Mouse (Mus musculus) intestine, postnatal 0 days (tissue): Measurements from ENCODE around the gene Omt2b. TPM values are rescaled to one million over a fixed set of nuclear protein-coding genes. Genes with fewer than 3 reads are reported as not detected.
A peak's percentile ranks its signal among the peaks of the same experiment; 100 is the strongest.
"Not testable (repeated sequence)": the region's sequence is repeated elsewhere in the genome, so short reads cannot be mapped to it uniquely, and the experiment has no call there.

Experiments used
- ATAC-seq: fragments of 200-750 bp; cut with Nextera tagmentation; 2 replicates; pipeline ENCODE4 v1.8.0; 2017; ENCODE audit warnings: mild to moderate bottlenecking, moderate TSS enrichment, moderate library complexity
- H3K27ac ChIP-seq: fragments of 300-500 bp; sonication (generic); 2 replicates; pipeline ENCODE4 v1.5.1; 2014; ENCODE audit warnings: mild to moderate bottlenecking, low read depth, low read length, moderate library complexity
- H3K27me3 ChIP-seq: fragments of 300-500 bp; sonication (generic); replicated peaks from 2 replicates; pipeline ENCODE4 v1.6.1; 2014; ENCODE audit warnings: low read length, mixed read lengths; ENCODE audit not compliant: control insufficient read depth, insufficient read depth
- H3K36me3 ChIP-seq: fragments of 300-500 bp; sonication (generic); 2 replicates; pipeline ENCODE4 v1.6.1; 2014; ENCODE audit warnings: mild to moderate bottlenecking, moderate library complexity; ENCODE audit not compliant: control insufficient read depth, insufficient read depth
- H3K4me1 ChIP-seq: fragments of 300-500 bp; sonication (generic); replicated peaks from 2 replicates; pipeline ENCODE4 v1.6.1; 2014; ENCODE audit warnings: antibody characterized with exemption, low read length, mixed read lengths; ENCODE audit not compliant: control insufficient read depth, insufficient read depth
- H3K4me2 ChIP-seq: fragments of 300-500 bp; sonication (generic); replicated peaks from 2 replicates; pipeline ENCODE4 v1.6.1; 2014; ENCODE audit warnings: low read depth, mild to moderate bottlenecking, moderate library complexity
- H3K4me3 ChIP-seq: fragments of 300-500 bp; sonication (generic); 2 replicates; pipeline ENCODE4 v1.5.1; 2014; ENCODE audit warnings: low read depth, low read length
- H3K9ac ChIP-seq: fragments of 300-500 bp; sonication (generic); 2 replicates; pipeline ENCODE4 v1.6.1; 2014; ENCODE audit warnings: mild to moderate bottlenecking, low read depth, low read length
- H3K9me3 ChIP-seq: fragments of 300-500 bp; sonication (generic); 2 replicates; pipeline ENCODE4 v1.6.1; 2016; ENCODE audit warnings: mixed run types; ENCODE audit not compliant: control insufficient read depth
- CTCF ChIP-seq: sonication (generic); IDR thresholded peaks from 2 replicates; pipeline ENCODE4 v1.5.1; 2016; ENCODE audit warnings: low read depth, mild to moderate bottlenecking, control low read depth, antibody characterized with exemption, moderate library complexity
- WGBS: fragments of 180-500 bp; shearing (Covaris S2); extraction: QIAGEN DNeasy Blood & Tissue Kit; methylation state at CpG from one replicate; pipeline ENCODE4 v1.1.7; 2014; 5-methylcytosine and 5-hydroxymethylcytosine counted together
- polyA plus RNA-seq: library from polyadenylated mRNA; unstranded; fragments of >200 nt; fragmentation: Nextera tagmentation; extraction: Ambion mirVana; gene quantifications from 2 replicates; pipeline ENCODE4 v1.2.1, GENCODE M21; 2015

The Omt2b gene
- polyA plus RNA-seq, 1 experiment from 2014 or later: not detected

DNA sequence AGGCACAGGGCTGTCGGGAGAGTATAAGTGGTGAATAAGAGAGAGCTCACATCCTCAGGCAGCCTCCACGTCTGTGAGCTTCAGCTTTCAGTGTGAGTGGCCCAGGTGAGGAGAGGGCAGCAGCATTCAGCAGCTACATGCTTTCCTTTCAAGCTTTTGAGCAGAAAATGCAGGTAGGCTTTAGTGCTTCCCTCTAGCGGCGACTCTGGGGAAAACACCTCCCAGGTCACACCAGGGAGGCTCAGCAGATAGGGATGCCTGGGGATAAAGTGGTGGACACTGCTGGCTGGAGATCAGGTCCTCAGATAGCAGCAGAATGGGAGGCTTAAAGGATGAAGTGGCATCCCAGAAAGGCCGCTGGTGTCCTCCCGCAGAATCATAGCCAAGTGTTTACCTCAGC lies 31.3 kb upstream of the Omt2b start:
- TF ChIP-seq CTCF: peak; percentile 81
- peak; percentile 18; the same call in 1 of the 2 replicates for ATAC-seq
- not testable (repeated sequence) for H3K36me3 ChIP-seq, H3K4me2 ChIP-seq, H3K27me3 ChIP-seq, H3K4me3 ChIP-seq, H3K4me1 ChIP-seq, H3K27ac ChIP-seq, H3K9me3 ChIP-seq, H3K9ac ChIP-seq
- WGBS: 8% methylated on average over 6 of the region's 6 CpGs

DNA sequence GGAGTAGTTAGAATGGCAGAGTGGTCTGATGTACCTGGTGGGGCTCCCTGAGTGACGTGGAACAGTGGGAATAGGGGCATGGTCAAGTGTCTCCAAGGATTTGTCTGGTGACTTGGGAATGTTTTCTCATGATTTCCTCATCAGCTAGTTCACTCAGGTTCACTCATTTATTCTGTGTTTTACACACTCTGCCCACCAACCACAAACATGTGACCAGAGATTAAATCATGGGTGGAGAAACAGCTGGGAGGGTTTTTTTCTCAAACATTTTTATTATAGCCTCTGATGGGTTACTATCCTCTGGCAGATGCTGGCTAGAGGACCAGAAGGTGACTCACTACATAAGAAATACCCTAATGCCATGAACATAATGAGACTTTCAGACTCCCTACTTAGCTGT lies 29.2 kb upstream of the Omt2b start:
- Histone ChIP-seq H3K4me3 (no peak overlapping the region), H3K27ac (no peak overlapping the region), H3K9me3 (no peaks in the 10 kb centered on the region), H3K4me2 (no peak overlapping the region), H3K27me3 (no peaks in the 10 kb centered on the region), H3K36me3 (no peaks in the 10 kb centered on the region), H3K4me1 (no peaks in the 10 kb centered on the region), H3K9ac (no peak overlapping the region)
- TF ChIP-seq CTCF: no peak
- no peak for ATAC-seq
- 70% methylated on average over 1 of the region's 1 CpGs for WGBS

DNA sequence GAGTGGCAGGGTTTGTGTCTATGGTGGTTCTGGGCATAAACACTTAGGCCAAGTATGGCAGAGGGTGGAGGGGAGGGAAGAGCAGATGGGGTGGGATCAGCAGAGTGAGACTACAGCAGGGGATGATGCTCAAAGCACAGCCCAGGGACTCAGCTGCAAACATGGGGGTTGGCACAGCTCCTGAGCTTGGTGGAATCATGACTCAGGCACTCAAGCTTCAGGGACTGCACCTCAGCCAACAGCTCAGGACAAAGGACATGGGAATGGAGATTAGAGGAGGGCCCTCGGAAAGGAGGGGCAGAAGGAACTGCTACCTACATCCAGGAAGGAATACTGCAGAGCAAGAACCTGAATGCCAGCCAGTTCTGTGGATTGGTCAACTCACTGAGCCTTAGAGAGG lies 28.2 kb upstream of the Omt2b start:
- 20% methylated on average over 1 of the region's 1 CpGs for WGBS
- H3K9me3 ChIP-seq, H3K4me3 ChIP-seq, H3K4me1 ChIP-seq, H3K27me3 ChIP-seq, H3K36me3 ChIP-seq, H3K4me2 ChIP-seq, H3K27ac ChIP-seq, H3K9ac ChIP-seq: not testable (repeated sequence)
- ATAC-seq: peak; percentile 74

GRCm38 (mm10) chr9:78308122-78308521 lies 19.3 kb upstream of the Omt2b start:
- H3K4me2 ChIP-seq, H3K9ac ChIP-seq, H3K27ac ChIP-seq, ATAC-seq, H3K27me3 ChIP-seq, H3K9me3 ChIP-seq, H3K4me3 ChIP-seq, H3K36me3 ChIP-seq, H3K4me1 ChIP-seq: not testable (repeated sequence)
- 60% methylated on average over 3 of the region's 3 CpGs for WGBS

DNA sequence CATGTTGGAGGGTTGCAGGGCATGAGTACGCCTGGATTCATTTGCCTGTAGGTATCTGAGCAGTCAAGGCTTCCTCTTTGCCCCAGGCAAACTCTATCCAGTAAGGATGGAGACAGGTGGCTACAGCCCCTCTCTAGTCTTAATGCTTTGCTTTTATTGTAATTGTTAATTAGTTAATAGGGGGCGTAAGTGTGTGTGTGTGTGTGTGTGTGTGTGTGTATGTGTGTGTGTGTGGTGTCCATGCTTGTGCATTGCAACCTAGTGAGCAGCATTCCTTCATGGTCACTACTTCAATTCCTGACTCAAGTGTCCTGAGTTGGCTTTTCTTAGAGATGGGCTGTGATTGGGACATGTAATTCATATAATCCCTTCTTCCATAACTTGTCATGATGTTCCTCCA lies 12.7 kb upstream of the Omt2b start, which contains the start of gene Omt2a:
Gene Omt2a, minus strand, starts transcription at position 101 of the 400 bp plus-strand sequence.
- Histone ChIP-seq H3K27ac (no peak within 1 kb of the TSS), H3K4me3 (no peak within 1 kb of the TSS), H3K9ac (no peak within 1 kb of the TSS), H3K4me2 (no peak within 1 kb of the TSS), H3K36me3 (no peaks in the 10 kb centered on the region), H3K27me3 (no peaks in the 10 kb centered on the region), H3K4me1 (no peaks in the 10 kb centered on the region), H3K9me3 (no peaks in the 10 kb centered on the region)
- WGBS: 83% methylated on average over 2 of the region's 2 CpGs
- no peak for TF ChIP-seq CTCF
- no peak for ATAC-seq

DNA sequence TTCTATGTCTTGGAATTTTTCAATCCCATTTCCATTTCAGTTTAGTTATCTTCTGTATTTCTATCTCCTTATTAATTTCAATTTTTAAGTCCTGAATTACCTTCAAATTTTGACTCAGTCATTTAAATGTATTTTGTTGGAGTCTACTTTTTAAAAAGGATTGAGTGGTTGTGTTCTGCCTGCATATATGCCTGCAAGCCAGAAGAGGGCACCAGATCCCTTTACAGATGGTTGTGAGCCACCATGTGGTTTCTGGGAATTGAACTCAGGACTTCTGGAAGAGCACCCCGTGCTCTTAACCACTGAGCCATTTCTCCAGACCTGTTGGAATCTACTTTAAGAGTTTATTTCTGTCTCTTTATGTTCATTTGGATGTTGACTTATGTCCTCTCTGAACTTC lies 7.9 kb upstream of the Omt2b start:
- ATAC-seq: no peak
- Histone ChIP-seq H3K9me3 (no peaks in the 10 kb centered on the region), H3K27ac (no peak overlapping the region), H3K36me3 (no peaks in the 10 kb centered on the region), H3K9ac (no peak overlapping the region), H3K4me1 (no peaks in the 10 kb centered on the region), H3K27me3 (no peaks in the 10 kb centered on the region), H3K4me2 (no peak overlapping the region), H3K4me3 (no peak overlapping the region)
- TF ChIP-seq CTCF: peak; percentile 80
- 33% methylated on average over 1 of the region's 1 CpGs for WGBS

GRCm38 (mm10) chr9:78337050-78337449 lies 9.7 kb downstream of the Omt2b start:
- H3K27ac ChIP-seq, H3K4me3 ChIP-seq, H3K4me1 ChIP-seq, H3K9me3 ChIP-seq, H3K9ac ChIP-seq, H3K4me2 ChIP-seq, H3K27me3 ChIP-seq, H3K36me3 ChIP-seq: not testable (repeated sequence)
- ATAC-seq: peak; percentile 36; the same call in 1 of the 2 replicates
